Mouse (Mus musculus) thymus, postnatal 25 days (tissue): ENCODE measurements around the gene Kirrel3.

Source experiments
- DNase-seq: peaks from one replicate; pipeline ENCODE4 v3.0.0; 2022

Kirrel3 gene

DNA sequence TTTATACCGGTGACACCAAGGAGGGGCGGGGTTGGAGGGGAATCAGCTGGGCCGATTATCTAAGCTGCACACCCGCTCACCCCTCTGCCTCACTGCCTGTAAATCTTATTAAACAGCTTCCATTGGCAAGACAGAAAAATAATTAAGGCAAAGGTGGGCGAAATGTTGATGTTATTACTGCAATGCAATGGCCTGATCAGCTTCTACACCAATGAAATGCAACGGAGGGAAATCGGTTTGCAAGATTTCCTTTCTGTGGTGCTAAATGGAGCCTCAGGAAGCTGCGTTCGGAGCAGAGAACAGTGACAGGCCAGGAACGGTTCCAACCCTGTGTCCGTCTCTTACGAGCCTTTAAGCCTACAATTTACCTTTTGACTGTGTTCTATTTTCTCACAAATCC, 475.0 kb downstream of the Kirrel3 start:
- no peak for DNase-seq

- no peak for DNase-seq
These were observed 475.5 kb downstream of the Kirrel3 start for GRCm38 (mm10) chr9:34961171-34961570.

DNA sequence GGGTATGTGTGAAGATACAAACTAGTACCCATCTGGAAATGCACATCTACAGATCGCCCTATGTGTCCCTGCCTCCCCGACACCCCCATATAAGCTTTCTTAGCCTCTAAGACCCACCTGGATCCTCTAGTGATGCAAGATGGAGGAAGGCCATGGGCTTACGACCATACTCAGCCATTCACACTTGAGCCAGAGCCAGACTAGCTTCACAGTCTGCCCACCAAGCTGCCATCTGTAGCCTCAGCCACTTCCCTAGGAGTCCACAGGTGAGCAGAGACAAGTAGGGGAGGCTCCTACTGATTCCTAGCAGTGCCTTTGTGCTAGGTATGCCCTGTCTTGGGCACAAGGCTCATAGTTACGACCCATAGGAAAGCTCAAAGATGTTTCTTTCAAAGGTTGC, 476.6 kb downstream of the Kirrel3 start:
- no peak for DNase-seq

- no peak for DNase-seq
These were observed 477.9 kb downstream of the Kirrel3 start for GRCm38 (mm10) chr9:34963593-34963992.

DNA sequence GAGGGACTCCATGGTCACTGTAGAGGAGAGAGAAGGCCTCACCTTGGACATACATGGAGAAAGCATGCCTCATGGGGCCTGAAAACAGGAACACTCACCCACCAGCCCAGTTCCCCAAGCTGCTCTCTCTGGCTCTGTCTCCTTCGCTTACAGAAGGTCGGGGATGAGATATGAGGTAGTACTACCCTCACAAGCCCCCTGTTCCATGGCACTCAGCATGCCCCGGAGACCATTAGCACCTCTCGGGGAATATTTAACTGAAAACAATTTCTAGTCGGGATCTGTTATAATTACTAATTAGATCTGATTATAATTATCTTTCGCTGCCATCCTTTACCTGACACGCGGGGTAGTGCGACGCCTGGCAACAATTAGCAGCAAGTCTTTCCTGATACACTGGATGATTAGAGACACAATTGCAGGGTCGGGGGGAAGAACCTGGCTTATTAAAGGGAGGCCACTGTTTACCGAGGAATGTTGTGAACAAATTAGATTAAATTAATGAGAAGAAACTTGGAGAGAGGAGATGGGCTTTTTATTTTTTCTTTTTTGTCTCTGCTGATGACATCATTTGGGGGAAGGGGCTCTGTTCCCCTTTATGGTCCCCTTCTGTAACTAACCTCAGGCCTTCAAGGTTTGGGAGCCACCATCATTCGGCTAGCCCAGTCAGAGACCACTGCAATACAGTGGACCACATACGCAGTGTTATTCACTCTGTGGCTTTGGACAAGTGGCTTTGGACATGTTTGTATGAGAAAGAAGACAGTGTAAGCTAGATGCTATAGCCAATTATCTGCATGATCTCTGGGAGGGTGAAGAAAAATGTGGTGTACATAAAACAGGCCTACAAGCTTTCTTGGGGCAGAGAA, 478.7 kb downstream of the Kirrel3 start:
- no peak for DNase-seq

GRCm38 (mm10) chr9:34965041-34965415, 479.3 kb downstream of the Kirrel3 start:
- DNase-seq: no peak

- no peak for DNase-seq
These were observed 482.1 kb downstream of the Kirrel3 start for GRCm38 (mm10) chr9:34967772-34968171.

- no peak for DNase-seq
These were observed 484.3 kb downstream of the Kirrel3 start for GRCm38 (mm10) chr9:34969881-34970490.

- DNase-seq: no peak
These were observed 488.6 kb downstream of the Kirrel3 start for GRCm38 (mm10) chr9:34974326-34974725.

DNA sequence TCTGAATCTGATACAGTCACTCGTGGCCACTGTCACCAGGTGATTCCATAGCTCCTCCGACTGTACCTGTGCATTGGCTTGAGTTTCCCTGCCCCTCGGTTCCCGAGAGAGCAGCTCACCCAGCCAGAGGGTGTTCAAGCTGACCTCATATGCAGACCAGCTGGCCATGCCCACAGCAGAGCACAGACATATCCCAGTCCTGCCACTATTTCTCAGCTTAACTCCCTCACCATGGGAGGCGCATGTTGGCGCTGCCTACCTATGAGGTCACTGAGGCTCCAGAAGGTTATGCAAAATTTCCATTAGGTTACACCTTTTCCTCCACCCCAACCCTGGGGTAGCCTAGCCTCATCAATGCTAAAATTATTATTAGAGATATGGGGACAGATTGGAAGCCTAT, 489.6 kb downstream of the Kirrel3 start:
- no peak for DNase-seq

DNA sequence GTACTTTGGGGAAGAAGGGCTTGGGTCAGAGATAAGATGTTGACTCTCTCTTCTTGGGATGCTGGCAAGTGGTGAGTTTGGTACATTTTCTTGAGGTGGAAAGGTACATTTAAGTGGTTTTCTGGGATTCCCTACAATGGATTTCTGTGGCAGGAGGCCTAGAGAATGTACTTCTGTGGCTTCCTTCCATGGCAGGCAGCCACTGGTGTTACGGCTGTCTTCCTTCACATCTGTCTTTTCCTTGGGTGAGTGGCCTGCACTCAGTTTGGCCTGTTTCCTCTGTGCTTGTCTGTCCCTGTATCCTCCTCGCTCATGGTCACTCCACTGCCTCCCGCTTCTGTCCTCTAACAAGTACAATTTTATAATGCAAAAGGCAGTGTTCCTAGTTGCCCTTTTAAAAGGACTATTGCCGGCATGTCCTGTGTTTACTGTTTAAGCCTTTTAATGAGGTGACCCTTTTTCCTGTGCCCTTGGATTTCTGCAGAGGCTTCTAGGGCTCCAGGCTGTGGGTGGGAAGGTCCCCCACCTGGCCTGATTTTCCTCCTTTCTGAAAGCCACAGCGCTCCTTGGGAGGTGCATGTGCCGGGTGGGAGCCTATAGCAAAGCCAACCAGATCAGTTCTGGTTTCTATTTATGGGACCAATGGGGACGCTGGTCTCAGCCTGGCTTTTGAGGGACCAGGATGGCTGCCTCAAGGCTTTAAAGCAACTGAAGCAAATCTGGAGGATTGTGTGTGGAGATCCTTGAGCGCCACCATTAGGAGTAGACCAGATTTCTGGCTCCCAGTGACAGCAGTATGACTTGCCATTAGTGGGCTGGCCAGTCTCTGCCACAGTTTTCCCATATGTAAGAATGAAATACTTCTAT, 491.1 kb downstream of the Kirrel3 start:
- DNase-seq: no peak

- no peak for DNase-seq
These were observed 492.0 kb downstream of the Kirrel3 start for GRCm38 (mm10) chr9:34977700-34978099.

GRCm38 (mm10) chr9:34978229-34978628, 492.5 kb downstream of the Kirrel3 start:
- DNase-seq: no peak

- DNase-seq: no peak
These were observed 495.0 kb downstream of the Kirrel3 start for GRCm38 (mm10) chr9:34980516-34981265.

- peak; percentile 12 for DNase-seq
These were observed 498.1 kb downstream of the Kirrel3 start for GRCm38 (mm10) chr9:34983513-34984462.

DNA sequence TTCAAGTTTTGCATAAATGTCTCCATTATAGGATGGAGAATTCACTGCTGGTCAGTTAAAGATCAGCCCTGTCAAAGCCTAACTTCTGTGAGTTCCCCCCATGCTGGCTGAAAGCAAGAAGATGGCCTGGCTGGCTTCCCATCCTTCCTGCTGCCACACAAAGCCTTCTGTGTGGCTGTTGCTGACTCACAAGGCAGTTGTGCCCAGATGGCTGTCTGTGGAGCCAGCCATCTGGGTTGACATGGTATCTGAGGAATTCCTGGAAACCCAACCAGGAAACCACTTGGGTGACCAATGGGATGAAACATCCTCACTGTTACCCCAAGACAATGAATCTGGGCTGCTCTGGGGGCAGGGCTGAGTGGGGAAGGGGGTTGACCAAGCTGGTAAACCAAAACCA, 500.5 kb downstream of the Kirrel3 start:
- DNase-seq: no peak

DNA sequence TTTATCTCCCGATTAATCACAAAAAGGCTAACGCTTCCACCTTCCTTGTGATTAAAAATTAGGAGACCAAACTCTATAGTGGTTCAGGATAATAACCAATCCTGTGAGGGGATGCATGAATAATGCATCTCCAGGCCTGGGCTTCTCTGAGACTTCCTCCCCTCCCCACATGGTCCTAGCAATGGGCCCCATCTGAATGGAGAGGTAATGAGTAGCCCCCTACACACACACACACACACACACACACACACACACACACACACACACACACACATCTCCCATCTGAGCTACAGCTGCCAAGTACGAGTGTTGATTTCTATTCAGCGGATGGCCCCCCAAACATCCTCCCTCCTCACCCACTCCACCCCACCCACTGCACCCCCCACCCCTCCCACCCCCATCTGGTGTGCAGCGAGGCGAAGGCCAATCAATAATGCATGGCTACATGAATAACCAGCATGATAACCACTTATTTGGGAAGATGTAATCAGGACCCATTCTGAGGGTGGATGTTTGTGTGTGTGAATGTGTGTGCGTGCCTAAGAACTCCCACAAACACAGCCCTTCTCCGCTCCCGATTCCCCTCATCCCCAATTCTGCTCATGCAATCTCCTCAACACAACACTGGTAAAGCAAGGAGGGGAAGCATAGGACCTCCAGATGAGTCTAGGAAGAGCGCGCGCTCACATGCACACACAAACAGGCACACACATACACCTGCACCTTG, 501.9 kb downstream of the Kirrel3 start:
- DNase-seq: no peak

GRCm38 (mm10) chr9:34988683-34989082, 503.0 kb downstream of the Kirrel3 start:
- DNase-seq: no peak

DNA sequence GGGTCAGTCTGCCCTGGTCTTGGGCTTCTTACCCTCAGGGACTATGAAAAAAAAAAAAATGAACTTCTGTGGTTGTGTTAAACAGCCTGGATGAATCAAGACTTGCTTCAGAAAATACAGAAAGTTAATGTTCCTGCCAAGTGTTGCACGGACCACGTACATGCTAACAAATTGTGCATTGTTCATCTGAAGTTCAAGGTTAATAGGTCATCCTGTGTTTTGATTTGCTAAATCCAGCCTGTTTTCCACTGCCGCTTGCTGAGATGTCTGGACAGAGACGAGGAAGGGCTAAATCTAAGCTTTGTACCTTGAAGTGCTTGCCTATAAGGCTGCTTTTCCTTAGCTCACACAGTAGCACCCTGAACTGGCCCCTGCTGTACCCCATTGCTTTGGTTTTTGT, 506.5 kb downstream of the Kirrel3 start:
- DNase-seq: no peak

- no peak for DNase-seq
These were observed 507.9 kb downstream of the Kirrel3 start for GRCm38 (mm10) chr9:34993467-34994211.
